Mouse (Mus musculus) bone marrow macrophage, adult 2 months (primary cell): Measurements from ENCODE around the gene Rptor. TPM values are rescaled to one million over a fixed set of nuclear protein-coding genes. Genes with fewer than 3 reads are reported as not detected.

Experiments used
- H3K27ac ChIP-seq: 2 replicates; pipeline ENCODE4 v1.5.1; 2012; ENCODE audit warnings: low read depth, low read length; ENCODE audit not compliant: insufficient read depth
- H3K4me1 ChIP-seq: 2 replicates; pipeline ENCODE4 v1.6.1; 2012; ENCODE audit warnings: low read length; ENCODE audit not compliant: control insufficient read depth, insufficient read depth
- H3K4me3 ChIP-seq: 2 replicates; pipeline ENCODE4 v1.5.1; 2012; ENCODE audit warnings: mild to moderate bottlenecking, low read length, moderate library complexity; ENCODE audit not compliant: insufficient read depth
- CTCF ChIP-seq: IDR thresholded peaks from 2 replicates; pipeline ENCODE4 v1.5.1; 2012; ENCODE audit warnings: low read depth, mild to moderate bottlenecking, low read length, moderate library complexity
- POLR2A ChIP-seq: IDR thresholded peaks from 2 replicates; pipeline ENCODE4 v1.6.1; 2012; ENCODE audit warnings: mild to moderate bottlenecking, low read depth, low read length, borderline replicate concordance
- polyA plus RNA-seq: library from polyadenylated mRNA; stranded (reverse); fragments of >200 nt; gene quantifications from 2 replicates; pipeline ENCODE4 v1.2.4, GENCODE M21; 2012; ENCODE audit not compliant: missing spikeins, insufficient read depth, insufficient read length

The Rptor gene
- polyA plus RNA-seq, 1 experiment: 23.8 TPM

DNA sequence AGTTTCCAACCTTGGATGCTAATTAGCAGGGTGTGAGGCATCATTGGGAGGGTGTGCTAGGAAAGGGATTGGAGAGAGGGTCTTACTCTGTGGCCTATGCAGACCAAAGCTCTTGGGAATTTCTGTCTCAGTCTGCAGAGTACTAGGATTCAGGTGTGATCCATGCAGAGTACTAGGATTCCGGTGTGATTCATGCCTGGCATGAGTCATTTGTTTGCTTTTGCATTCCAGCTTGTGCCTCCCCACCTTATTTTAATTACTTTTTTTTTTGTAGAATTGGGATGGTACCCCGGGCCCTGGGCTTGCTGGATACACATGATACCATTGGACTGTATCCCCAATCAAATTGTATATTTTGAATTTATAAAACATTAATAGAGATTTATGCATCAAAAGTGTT, 93.7 kb downstream of the Rptor start:
- H3K4me3 ChIP-seq: no peak overlapping the region
- H3K27ac ChIP-seq: no peak overlapping the region
- TF ChIP-seq POLR2A (no peak), CTCF (no peak)
- peaks cover 29% of the 10 kb centered on the region for H3K4me1 ChIP-seq

DNA sequence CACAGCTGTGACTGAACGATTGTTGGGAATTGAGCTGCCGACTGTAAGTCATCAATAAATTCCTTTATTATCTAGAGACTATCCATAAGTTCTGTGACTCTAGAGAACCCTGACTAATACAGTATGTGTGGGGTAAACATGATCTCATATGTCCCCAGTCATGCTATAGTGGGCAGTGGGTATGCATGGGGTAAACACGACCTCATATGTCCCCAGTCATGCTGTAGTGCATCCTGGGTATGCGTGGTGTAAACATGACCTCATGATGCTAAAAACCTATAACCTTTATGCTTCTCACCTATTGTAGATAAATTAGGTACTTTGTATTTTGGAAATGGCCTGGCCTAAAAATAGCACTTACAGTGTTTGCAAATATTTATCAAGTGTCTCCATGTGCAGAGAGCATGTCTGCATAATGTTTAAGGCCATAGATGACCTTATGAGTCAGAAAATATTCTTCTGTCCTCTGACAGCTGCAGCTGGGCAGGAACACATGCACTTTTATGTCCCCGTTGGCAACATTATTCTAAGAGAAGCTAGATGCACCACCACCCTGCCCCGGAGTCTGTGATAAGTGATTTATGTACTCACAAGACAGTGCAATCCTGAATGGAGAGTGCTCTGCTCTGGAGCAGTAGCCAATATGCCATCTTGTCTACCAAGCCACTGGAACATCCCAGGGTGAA, 102.8 kb downstream of the Rptor start:
- TF ChIP-seq CTCF (no peak), POLR2A (no peak)
- peaks cover 35% of the 10 kb centered on the region for H3K4me1 ChIP-seq
- H3K4me3 ChIP-seq: no peak overlapping the region
- H3K27ac ChIP-seq: no peak overlapping the region

DNA sequence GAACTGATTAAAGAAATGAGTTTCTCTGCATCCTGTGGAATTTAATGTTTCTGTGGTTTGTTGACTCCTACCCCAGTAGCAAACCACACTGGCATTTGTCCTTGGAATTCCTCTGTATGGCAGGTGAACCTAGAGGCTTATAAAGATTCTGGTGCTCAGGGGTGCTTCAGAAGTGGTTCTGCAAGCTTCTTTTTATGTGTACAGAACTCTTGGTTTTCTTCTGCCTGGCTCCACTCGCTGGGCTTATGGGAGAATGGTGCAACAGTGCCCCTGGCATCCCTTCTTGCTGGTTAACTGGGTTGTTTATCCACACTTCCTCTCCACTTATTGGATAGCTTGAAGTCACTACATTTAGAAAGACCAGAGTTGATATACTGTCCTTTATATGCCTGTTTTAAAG, 104.6 kb downstream of the Rptor start:
- H3K4me1 ChIP-seq: peaks cover 51% of the 10 kb centered on the region
- no peak for TF ChIP-seq CTCF
- TF ChIP-seq POLR2A: no peak
- no peak overlapping the region for H3K4me3 ChIP-seq
- H3K27ac ChIP-seq: no peak overlapping the region

DNA sequence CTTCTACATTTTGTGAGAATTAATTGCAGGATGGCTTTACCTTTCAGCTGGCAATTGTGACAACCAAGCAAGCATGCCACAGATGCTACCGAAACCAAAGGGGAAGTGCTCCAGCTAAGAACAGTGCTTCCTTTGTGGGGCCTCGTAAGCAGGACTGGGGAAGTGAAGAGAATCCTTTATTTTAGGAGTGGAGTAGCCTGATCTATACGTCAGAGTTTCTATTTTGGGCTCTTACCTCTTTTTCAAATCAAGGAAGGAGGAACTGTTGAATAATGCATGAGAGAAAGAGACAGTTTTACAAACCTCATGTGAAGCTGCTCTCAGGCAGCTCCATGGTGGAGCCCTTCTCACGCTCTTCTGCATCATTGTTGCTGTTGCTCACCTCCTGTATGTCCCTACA, 106.5 kb downstream of the Rptor start:
- H3K4me1 ChIP-seq: peaks cover 66% of the 10 kb centered on the region
- TF ChIP-seq POLR2A (no peak), CTCF (no peak)
- peak overlapping the region; percentile 87 for H3K27ac ChIP-seq
- H3K4me3 ChIP-seq: 0 out of 2 replicates have a peak overlapping the region, but pooled peaks have one; percentile 2

DNA sequence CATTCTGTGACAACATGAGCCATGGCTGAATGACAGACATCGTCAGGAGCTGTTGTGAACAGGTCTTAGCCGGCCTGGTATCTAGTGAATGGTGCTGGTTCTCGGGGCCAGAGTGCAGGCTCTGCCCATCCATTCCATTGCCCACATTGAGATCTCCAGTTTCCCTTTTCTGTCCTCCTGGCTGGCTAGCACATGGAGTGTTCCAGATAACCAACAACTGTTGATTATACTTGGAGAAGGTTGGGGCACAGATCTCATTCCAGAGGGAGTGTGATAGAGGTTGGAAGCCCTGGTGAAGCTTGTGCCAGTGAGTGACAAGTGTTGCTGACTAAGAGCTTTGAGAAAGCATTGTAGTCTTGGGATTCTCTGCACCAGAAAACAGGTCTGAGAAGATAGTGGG, 107.6 kb downstream of the Rptor start:
- H3K4me1 ChIP-seq: peaks cover 76% of the 10 kb centered on the region

DNA sequence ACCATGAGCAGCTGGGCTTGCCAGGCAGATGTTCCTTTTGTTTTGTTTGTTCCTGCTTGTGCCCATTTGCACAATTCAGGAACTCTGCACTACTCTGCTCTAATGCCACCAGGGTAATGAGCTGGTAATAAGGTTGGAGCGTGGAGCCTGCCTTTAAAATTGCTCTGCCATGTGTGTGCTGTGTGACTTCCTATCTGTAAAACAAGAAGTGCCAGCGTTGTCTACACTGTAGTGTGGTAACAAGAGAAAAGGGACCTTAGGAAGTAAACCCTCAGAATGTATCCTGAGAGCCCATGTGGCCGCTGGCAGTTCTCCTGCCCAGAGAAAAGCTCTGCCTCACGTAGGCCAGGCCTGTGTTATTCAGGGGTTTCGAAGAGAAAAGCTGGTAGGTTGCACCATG, 108.1 kb downstream of the Rptor start:
- no peak for TF ChIP-seq POLR2A
- Histone ChIP-seq H3K4me3 (no peak overlapping the region), H3K4me1 (peaks cover 80% of the 10 kb centered on the region), H3K27ac (peak overlapping the region; percentile 87)

More for the DNA sequence above, 107.6 kb downstream of the Rptor start:
- no peak overlapping the region for H3K4me3 ChIP-seq
- TF ChIP-seq POLR2A (no peak), CTCF (no peak)
- H3K27ac ChIP-seq: peak overlapping the region; percentile 87

DNA sequence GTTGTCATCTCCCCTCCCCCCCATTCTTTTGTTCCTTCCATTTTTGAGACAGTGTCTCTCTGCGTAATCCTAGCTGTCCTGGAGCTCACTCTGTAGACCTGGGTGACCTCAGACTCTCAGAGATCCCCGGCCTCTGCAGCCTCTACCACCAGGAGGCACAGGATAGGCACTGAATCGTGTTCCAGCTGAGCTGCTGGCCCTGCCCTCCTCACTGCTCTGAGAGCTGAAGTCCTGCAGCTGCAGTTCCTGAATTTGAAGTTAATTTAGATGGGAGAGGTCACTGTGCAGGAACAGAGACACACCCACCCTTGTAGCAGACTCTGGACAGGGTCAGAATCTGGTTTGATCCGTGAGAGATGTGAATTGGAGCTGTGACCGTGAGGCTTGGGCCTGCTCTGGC, 112.7 kb downstream of the Rptor start:
- Histone ChIP-seq H3K4me1 (peaks cover 61% of the 10 kb centered on the region), H3K4me3 (no peak overlapping the region), H3K27ac (no peak overlapping the region)
- no peak for TF ChIP-seq POLR2A
- TF ChIP-seq CTCF: peak; percentile 16; the same call in 1 of the 2 replicates

DNA sequence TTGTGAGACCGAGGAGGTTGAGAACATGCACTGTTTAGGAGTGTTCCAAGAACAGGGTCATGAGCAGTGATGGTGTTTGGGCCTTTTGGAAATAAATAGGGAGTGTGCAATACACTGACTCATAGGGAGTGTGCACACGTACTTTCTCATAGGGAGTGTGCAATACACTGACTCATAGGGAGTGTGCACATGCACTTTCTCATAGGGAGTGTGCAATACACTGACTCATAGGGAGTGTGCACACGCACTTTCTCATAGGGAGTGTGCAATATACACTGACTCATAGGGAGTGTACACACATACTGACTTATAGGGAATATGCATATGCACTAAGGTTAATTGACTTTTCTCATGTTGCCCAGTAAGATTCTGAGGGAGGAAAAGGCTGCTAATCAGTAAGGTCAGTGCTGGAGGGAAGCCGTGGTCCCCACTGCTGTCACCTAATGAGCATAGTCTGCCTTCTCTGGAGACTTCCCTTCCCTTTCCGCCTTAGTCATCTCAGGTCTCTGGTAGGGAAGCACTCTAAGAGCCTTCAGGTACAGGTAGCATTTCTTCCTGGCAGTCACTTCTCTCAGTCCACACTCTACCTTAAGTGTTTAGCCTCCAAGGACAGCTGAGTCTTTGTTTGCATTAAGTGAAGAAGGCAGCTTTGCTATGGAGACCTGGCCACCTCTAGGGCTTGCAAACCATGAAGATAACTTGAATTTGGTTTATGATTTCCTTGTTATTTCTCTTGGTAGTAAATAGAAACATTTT, 113.3 kb downstream of the Rptor start:
- TF ChIP-seq CTCF (no peak), POLR2A (no peak)
- H3K27ac ChIP-seq: no peak overlapping the region
- H3K4me1 ChIP-seq: peaks cover 60% of the 10 kb centered on the region
- no peak overlapping the region for H3K4me3 ChIP-seq

DNA sequence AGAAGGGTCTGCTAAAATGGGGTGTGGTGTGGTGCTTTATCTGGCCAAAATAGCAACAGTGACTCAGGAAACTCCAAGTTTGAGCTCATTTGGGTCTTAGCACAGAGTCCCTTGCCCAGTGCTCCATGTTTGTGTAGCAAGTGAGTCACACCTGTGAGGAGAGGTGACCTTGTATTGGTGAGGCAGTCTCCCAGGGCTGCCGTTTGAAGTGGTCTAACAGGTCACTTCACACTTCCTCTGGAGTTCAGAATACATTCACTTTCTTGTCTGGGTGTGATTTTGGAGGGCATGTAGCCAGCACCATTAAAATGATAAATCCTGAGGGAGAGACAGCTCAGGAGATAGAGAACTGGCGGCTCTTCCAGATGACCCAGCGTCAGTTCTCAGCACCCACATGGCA, 115.4 kb downstream of the Rptor start:
- TF ChIP-seq CTCF (no peak), POLR2A (no peak)
- no peak overlapping the region for H3K27ac ChIP-seq
- H3K4me3 ChIP-seq: no peak overlapping the region
- H3K4me1 ChIP-seq: peaks cover 45% of the 10 kb centered on the region
